Mouse (Mus musculus) thymus, postnatal 25 days (tissue): ENCODE results near the gene Cep104.
A peak's percentile ranks its signal among the peaks of the same experiment; 100 is the strongest.

Experiments used
- DNase-seq: peaks from one replicate; pipeline ENCODE4 v3.0.0; 2022

Gene Cep104

DNA sequence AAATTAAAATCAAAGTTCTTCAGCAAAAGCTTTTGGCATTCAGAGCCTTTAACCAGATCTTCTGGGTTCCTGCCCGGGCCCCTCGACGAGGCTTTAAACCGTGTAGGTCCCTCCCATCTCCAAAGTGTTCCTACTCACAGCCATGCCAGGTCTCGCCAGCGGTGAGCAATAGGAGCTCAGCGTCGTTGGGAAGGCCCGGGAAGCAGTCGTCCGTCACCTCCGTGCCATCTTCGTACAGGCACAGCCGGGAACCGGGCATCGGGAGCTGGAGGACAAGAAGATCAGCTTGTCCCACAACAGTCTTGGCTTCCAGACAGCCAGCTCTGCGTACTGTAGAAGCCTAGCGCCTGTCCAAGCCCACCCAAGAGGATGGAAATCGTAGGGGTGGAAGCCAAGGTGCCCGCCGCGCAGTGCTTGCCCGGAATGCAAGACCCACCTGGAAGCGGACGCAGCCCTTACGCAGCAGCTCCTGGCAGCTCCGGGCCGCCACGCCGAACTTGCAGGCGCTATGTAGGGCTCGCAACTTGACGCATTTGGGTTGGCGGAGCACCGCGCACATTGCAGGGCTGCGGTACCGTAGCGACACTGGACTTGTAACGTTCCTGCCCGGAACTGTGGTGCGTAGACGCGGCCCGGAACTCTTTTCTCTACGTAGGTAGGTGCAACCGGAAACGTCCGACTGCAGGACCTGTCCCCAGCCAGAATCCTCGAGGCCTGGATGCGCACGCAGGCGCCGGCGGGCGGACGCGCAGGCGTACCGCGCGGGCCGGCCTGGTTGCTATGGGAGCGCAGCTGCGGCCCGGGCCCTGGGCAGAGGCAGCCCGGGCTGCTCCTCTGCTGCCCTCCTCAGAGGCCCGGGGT is at the start of gene Cep104, which contains the start of gene Dffb:
Cep104 (plus strand) TSS at position 764 of the 861 bp plus-strand sequence.
Dffb (minus strand) TSS at position 696 of the 861 bp plus-strand sequence.
- peak; percentile 91 for DNase-seq

DNA sequence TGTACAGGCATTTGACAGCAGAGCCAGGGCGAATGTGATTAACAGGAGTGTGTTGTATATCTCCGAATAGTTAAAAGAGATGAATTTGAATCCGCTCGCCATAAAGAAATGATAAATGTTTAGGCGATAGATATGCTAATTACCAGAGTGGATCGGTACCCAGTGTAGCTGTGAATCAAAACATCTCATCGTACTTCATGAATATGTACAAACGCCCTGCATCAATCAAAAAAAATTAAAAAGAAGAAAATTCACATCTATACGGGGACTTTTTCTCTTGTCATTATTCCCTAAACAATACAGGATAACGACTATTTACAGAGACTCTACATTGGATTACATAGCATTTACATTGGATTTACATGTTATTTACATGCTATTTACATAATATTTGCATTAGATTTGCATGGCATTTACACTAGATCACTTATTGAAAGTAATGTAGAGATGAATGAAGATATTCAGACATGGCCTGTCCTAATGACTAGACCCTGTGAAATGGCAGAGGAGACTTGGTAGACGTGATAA is 46.2 kb upstream of the Cep104 start:
- DNase-seq = no peak

GRCm38 (mm10) chr4:153929425-153929824 is 45.6 kb upstream of the Cep104 start:
- no peak for DNase-seq

DNA sequence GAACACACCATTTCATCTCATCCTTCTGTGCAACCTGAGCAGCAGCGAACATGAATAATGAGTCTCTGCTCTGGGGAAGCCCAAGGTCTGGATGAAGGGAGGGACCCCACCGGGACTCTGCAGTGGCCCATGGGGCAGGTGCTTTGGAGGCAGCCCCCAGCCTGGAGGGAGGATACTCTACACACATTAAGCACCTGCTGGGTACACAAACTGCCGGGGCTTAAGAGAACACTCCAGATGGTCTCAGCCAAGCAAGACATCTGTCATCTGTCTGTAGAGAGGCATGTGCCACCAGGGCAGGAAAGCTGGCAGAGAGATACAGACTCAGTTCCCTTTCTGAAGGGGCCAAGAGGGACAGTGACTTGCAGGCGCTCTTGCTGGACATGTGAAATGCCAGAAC is 45.1 kb upstream of the Cep104 start:
- no peak for DNase-seq

DNA sequence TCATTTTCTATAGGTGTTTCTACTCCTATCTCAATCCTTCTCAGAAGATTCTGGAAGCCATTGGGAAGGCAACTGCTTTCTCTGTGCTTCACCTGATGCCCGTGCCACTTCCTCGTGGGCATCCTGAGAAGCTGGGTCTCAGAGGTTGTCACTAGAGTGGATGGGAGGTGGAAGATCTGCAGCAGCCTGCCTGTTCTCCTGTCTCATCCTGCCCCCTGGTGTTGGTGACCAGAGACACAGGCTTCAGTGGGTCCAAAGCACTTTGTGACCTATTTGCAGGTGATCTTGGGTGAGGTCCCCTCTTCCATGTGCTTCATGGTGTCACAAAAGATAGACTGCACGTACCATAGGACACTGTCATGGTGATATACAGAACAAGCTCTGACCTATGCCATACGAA is 31.8 kb upstream of the Cep104 start:
- DNase-seq = peak; percentile 13

- no peak for DNase-seq
Observed at GRCm38 (mm10) chr4:153944261-153944660, 30.7 kb upstream of the Cep104 start.

DNA sequence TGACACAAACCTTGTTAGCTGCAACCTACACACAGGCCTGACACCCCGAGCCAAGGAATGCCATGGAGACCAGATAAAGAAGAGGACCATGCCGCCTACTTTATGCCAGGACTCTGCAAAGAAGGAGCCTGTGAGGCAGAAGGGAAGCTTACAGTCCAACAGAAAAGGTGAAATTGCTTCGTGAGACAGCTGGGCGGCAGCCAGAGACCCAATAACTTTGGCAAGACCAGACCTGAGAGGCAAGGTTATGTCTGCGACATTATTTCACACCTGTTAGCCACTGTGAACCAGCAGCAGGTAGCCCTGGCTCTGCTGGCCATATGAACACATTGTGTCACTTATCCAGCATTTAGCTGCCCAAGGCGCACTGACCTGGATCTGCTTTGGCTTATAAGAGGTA is 29.3 kb upstream of the Cep104 start:
- DNase-seq = no peak

GRCm38 (mm10) chr4:153950372-153950771 is 24.6 kb upstream of the Cep104 start:
- no peak for DNase-seq

DNA sequence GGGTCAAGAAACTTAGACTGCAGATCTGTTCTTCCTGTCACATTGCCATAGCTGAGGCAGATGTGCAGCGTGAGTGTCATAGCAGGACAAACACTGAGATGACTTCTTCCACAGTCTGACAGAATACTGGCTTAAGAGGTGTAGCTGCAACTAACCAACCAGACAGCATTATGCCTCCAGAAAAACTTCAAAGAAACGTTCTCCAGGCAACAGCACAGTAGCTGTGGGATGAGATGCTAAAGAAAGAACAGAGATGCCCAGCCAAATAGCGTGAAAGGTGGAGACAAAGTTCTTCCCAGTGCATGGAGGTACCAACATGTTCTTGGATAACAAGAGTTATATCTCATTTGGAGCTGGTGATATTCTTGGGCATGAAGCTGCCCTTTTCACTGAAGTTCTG is 23.8 kb upstream of the Cep104 start:
- DNase-seq = no peak

GRCm38 (mm10) chr4:153951692-153952091 is 23.3 kb upstream of the Cep104 start:
- DNase-seq = no peak

GRCm38 (mm10) chr4:153955651-153956050 is 19.3 kb upstream of the Cep104 start:
- no peak for DNase-seq

DNA sequence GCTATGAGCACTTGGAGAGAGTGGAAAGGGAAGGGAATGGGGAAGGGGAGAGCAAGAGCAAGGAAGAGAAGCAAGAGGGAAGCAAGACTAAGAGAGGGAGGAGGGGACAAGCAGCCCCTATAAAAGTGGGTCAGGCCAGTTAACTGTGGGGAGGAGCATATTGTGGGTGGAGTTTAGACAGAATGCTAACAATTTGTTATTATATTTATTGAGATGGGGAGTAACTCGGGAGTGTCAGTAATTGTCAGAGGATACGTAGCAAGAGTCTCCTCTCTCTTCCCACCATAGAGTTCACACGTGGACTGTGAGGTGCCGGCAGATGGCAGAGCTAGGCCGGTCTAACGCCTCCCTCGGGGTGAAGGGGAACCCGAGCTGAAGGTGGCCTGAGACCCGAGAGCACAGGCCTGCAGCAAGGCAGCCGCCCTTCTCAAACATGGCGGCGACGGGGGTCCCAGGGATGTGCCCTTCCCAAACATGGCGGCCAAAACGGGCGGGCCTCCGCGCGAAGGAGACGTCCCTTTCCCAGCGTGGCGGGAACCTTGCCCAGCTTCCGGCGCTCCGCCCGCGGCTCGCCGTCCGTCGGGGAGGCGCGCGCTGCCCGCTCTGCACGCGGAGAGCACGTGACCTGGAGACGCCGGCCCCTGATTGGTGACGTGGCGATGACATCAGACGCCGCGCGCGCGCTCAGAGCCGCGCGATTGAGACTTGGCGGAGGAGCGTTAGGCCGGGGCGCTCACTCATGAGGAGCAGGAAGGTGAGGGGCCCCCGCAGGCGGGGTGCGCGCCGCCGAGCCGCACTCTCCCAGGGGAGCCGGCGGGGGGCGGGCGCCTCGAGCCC is 18.2 kb upstream of the Cep104 start, which contains the start of gene A430005L14Rik:
A430005L14Rik (plus strand) TSS at position 669 of the 837 bp plus-strand sequence.
- DNase-seq = peak; percentile 98

DNA sequence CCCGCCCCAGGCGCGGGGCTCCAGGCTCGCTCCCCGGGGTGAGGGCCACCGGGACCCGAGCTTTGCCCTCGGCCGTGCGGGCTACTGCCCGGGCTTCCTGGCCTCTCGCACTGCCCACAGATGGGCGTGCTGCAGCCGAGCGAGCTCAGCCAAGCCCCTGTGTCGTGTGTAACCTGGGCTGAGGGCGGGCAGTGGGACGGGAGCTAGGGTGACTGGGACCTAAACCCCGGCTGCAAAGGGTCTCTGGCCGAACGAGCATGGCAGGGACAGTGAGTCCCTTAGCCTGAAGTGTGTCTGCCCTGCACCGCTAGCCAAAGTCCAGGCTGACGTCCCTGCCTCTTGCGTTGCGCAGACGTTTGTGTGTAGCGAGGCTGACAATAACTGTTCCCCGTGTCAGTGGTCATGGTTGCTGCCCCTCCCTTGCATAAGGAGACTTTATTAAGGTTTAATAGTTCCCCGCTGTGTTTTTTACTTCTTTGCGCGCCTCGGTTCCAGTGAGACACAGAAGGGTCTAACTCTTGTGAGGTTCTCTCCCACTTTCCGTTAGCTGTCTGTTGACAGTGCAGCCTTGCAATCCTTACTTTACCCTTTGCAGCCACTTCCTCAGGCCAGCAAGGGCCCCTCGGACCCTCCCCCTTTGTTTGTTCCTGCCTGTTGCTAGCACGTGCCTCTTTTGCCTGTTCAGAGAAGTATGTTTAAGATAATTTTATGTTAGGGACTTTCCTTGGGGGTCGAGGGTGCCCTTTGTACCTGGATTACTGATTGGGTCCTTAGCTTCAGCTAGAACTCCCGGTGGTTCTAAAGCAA is 17.3 kb upstream of the Cep104 start:
- DNase-seq = peak; percentile 40

GRCm38 (mm10) chr4:153962631-153963030 is 12.4 kb upstream of the Cep104 start:
- no peak for DNase-seq

- DNase-seq = no peak
Observed at GRCm38 (mm10) chr4:153966651-153967050, 8.3 kb upstream of the Cep104 start.

DNA sequence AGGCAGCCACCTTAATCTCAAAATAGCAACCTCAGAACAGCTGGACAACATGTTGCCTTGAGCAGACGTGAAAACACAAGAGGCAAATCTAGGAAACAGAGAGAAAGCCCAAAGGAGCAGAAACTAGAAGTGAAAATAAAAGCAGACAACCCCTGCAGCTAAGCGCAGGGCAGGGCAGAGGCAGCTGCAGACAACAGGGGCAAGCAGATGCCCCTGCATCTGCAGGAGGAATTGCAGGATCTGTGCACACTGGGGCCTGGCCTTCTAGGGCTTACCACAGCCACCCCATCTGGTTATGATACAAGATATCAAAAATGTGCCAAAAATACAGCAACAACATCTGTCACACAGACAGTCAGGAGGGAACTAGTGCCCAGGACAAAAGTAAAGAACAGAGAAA is 7.4 kb upstream of the Cep104 start:
- no peak for DNase-seq

- DNase-seq = no peak
Observed at GRCm38 (mm10) chr4:153968063-153968462, 6.9 kb upstream of the Cep104 start.

- DNase-seq = no peak
Observed at GRCm38 (mm10) chr4:153975292-153975662, 283 bp downstream of the Cep104 start.

- DNase-seq = no peak
Observed at GRCm38 (mm10) chr4:153975768-153976167, 774 bp downstream of the Cep104 start.

- no peak for DNase-seq
Observed at GRCm38 (mm10) chr4:153979243-153979642, 4.2 kb downstream of the Cep104 start.

GRCm38 (mm10) chr4:153980470-153980869 is 5.5 kb downstream of the Cep104 start:
- DNase-seq = no peak

GRCm38 (mm10) chr4:153992715-153993114 is 17.7 kb downstream of the Cep104 start:
- no peak for DNase-seq

GRCm38 (mm10) chr4:153993505-153993904 is 18.5 kb downstream of the Cep104 start:
- DNase-seq = no peak
